Mouse (Mus musculus) liver, adult 2 months (tissue): Measurements from ENCODE around the gene Ppp1r3e. TPM values are rescaled to one million over a fixed set of nuclear protein-coding genes. Genes with fewer than 3 reads are reported as not detected.

Source experiments
- DNase-seq: peaks from one replicate; pipeline ENCODE4 v3.0.0-alpha.2; 2011; ENCODE audit warnings: low read depth, low spot score; ENCODE audit errors: extremely low read depth
- H3K27ac ChIP-seq: fragments of 200-500 bp; replicated peaks from 2 replicates; pipeline ENCODE4 v1.5.1; 2012; ENCODE audit warnings: low read depth, mild to moderate bottlenecking, control low read depth, inconsistent platforms, low read length; ENCODE audit not compliant: insufficient read depth
- H3K27me3 ChIP-seq: fragments of 200-500 bp; 2 replicates; pipeline ENCODE4 v1.6.1; 2012; ENCODE audit warnings: mild to moderate bottlenecking, moderate library complexity, low read length, inconsistent platforms; ENCODE audit not compliant: control insufficient read depth, insufficient read depth
- H3K36me3 ChIP-seq: fragments of 200-500 bp; 2 replicates; pipeline ENCODE4 v1.6.1; 2012; ENCODE audit warnings: low read length, inconsistent platforms; ENCODE audit not compliant: control insufficient read depth, insufficient read depth
- H3K4me1 ChIP-seq: fragments of 200-500 bp; 2 replicates; pipeline ENCODE4 v1.6.1; 2011; ENCODE audit warnings: low read length; ENCODE audit not compliant: control insufficient read depth, insufficient read depth
- H3K4me3 ChIP-seq: fragments of 200-500 bp; 2 replicates; pipeline ENCODE4 v1.5.1; 2011; ENCODE audit warnings: low read depth, mild to moderate bottlenecking, control low read depth, low read length, moderate library complexity; ENCODE audit not compliant: insufficient read depth
- H3K79me2 ChIP-seq: fragments of 200-500 bp; 2 replicates; pipeline ENCODE4 v1.6.1; 2012; ENCODE audit warnings: inconsistent platforms, mild to moderate bottlenecking, low read length, moderate library complexity; ENCODE audit not compliant: control insufficient read depth, insufficient read depth
- H3K9ac ChIP-seq: fragments of 200-500 bp; 2 replicates; pipeline ENCODE4 v1.6.1; 2012; ENCODE audit warnings: low read depth, mild to moderate bottlenecking, control low read depth, inconsistent platforms, low read length
- CTCF ChIP-seq: fragments of 200-500 bp; IDR thresholded peaks from 2 replicates; pipeline ENCODE4 v1.5.1; 2011; ENCODE audit warnings: low read depth, low read length, control low read depth
- POLR2A ChIP-seq: fragments of 200-500 bp; IDR thresholded peaks from 2 replicates; pipeline ENCODE4 v1.6.1; 2011; ENCODE audit warnings: low read length, control low read depth; ENCODE audit not compliant: insufficient read depth; ENCODE audit errors: extremely low read depth
- WGBS: fragments of 180-500 bp; shearing (Covaris S2); methylation state at CpG from one replicate; pipeline ENCODE4 v1.1.7; 2018; 5-methylcytosine and 5-hydroxymethylcytosine counted together
- polyA plus RNA-seq: library from polyadenylated mRNA; depleted of rRNA; stranded (reverse); fragments of >200 nt; gene quantifications from 2 replicates; pipeline ENCODE4 v1.2.3, GENCODE M21; 2012
- total RNA-seq: library from RNA; depleted of rRNA; stranded (reverse); fragments of >200 nt; gene quantifications from 2 replicates; pipeline ENCODE4 v1.2.3, GENCODE M21; 2014

Ppp1r3e gene
- total and polyA plus RNA-seq, 2 experiments: 4.9 to 7.5 TPM

GRCm38 (mm10) chr14:54913343-54913742 is 36.0 kb upstream of the Ppp1r3e start:
- Histone ChIP-seq H3K4me3 (peak overlapping the region; percentile 61), H3K27me3 (peaks cover 13% of the 10 kb centered on the region), H3K9ac (no peak overlapping the region), H3K27ac (no peak overlapping the region), H3K36me3 (no peaks in the 10 kb centered on the region), H3K4me1 (no peaks in the 10 kb centered on the region), H3K79me2 (no peaks in the 10 kb centered on the region)
- DNase-seq: no peak
- 33% methylated on average over 10 of the region's 10 CpGs for WGBS
- TF ChIP-seq POLR2A: no peak
- TF ChIP-seq CTCF: no peak

- peak within 1 kb of the TSS; percentile 61 for H3K4me3 ChIP-seq
- H3K36me3 ChIP-seq: no peaks in the 10 kb centered on the region
- no peaks in the 10 kb centered on the region for H3K4me1 ChIP-seq
- 1% methylated on average over 28 of the region's 28 CpGs for WGBS
- H3K27me3 ChIP-seq: peaks cover 13% of the 10 kb centered on the region
- no peaks in the 10 kb centered on the region for H3K79me2 ChIP-seq
- H3K27ac ChIP-seq: no peak within 1 kb of the TSS
- TF ChIP-seq POLR2A (0 out of 2 replicates have a peak, but pooled peaks have one; percentile 21), CTCF (no peak)
- no peak for DNase-seq
- peak within 1 kb of the TSS; percentile 64 for H3K9ac ChIP-seq
Observed at GRCm38 (mm10) chr14:54912886-54913285, 35.5 kb upstream of the Ppp1r3e start, which contains the start of gene Slc22a17. Slc22a17 (minus strand) TSS chr14:54913132.

GRCm38 (mm10) chr14:54912109-54912850 is 34.9 kb upstream of the Ppp1r3e start:
- WGBS: 9% methylated on average over 59 of the region's 69 CpGs
- Histone ChIP-seq H3K27ac (no peak overlapping the region), H3K4me1 (no peaks in the 10 kb centered on the region), H3K9ac (peak overlapping the region; percentile 64), H3K79me2 (no peaks in the 10 kb centered on the region), H3K4me3 (peak overlapping the region; percentile 61), H3K27me3 (peaks cover 13% of the 10 kb centered on the region), H3K36me3 (no peaks in the 10 kb centered on the region)
- TF ChIP-seq CTCF: no peak
- TF ChIP-seq POLR2A: no peak
- DNase-seq: no peak

- H3K9ac ChIP-seq: no peak overlapping the region
- no peak for DNase-seq
- H3K27me3 ChIP-seq: peaks cover 13% of the 10 kb centered on the region
- H3K79me2 ChIP-seq: no peaks in the 10 kb centered on the region
- TF ChIP-seq POLR2A: no peak
- 75% methylated on average over 7 of the region's 7 CpGs for WGBS
- no peak overlapping the region for H3K27ac ChIP-seq
- H3K36me3 ChIP-seq: no peaks in the 10 kb centered on the region
- no peak overlapping the region for H3K4me3 ChIP-seq
- no peaks in the 10 kb centered on the region for H3K4me1 ChIP-seq
Observed at GRCm38 (mm10) chr14:54908682-54909081, 31.3 kb upstream of the Ppp1r3e start.

- Histone ChIP-seq H3K4me1 (peaks cover 1% of the 10 kb centered on the region; the same call in 1 of the 2 replicates), H3K79me2 (no peaks in the 10 kb centered on the region), H3K27me3 (no peaks in the 10 kb centered on the region), H3K27ac (no peak overlapping the region), H3K36me3 (no peaks in the 10 kb centered on the region; the same call in 1 of the 2 replicates), H3K9ac (no peak overlapping the region), H3K4me3 (no peak overlapping the region)
- 95% methylated on average over 4 of the region's 4 CpGs for WGBS
- TF ChIP-seq POLR2A (no peak), CTCF (no peak)
- no peak for DNase-seq
Observed at GRCm38 (mm10) chr14:54903641-54904040, 26.3 kb upstream of the Ppp1r3e start.

GRCm38 (mm10) chr14:54900383-54900782 is 23.0 kb upstream of the Ppp1r3e start:
- Histone ChIP-seq H3K36me3 (peaks cover 26% of the 10 kb centered on the region), H3K9ac (no peak overlapping the region), H3K27ac (no peak overlapping the region), H3K27me3 (no peaks in the 10 kb centered on the region), H3K4me3 (no peak overlapping the region), H3K79me2 (no peaks in the 10 kb centered on the region), H3K4me1 (peaks cover 5% of the 10 kb centered on the region)
- TF ChIP-seq CTCF (peak; percentile 56), POLR2A (no peak)
- 2% methylated on average over 3 of the region's 3 CpGs for WGBS
- peak; percentile 80 for DNase-seq
